Mouse (Mus musculus) heart, postnatal 10 days (tissue): ENCODE measurements at regions not wholly inside any gene's neighbourhood (a gene's known extent, or its start where the extent isn't known, plus 50 kb on each side); places are given as distances from the start of the nearest gene placed in this dataset.
"Not testable (repeated sequence)": the region's sequence is repeated elsewhere in the genome, so short reads cannot be mapped to it uniquely, and the experiment has no call there.

ENCODE experiments used
- DNase-seq, 2 experiments: peaks; one replicate each; pipeline ENCODE4 v3.0.0; 2021
- intact Hi-C: fragments of 180-260 bp; cut with DNase I; formaldehyde crosslinking; loops from one replicate; pipeline ENCODE4 v1.15.1; 2025

- no peak for DNase-seq
- intact Hi-C loops, result no loop called here
Measured at GRCm38 (mm10) chr3:149055077-149055476, 64.7 kb upstream of the Adgrl2 start.

GRCm38 (mm10) chr3:149052295-149052902, 62.0 kb upstream of the Adgrl2 start:
- intact Hi-C loops, DNase-seq: not testable (repeated sequence)

- intact Hi-C loops, result no loop called here
- no peak for DNase-seq
Measured at GRCm38 (mm10) chr3:149045343-149045742, 55.0 kb upstream of the Adgrl2 start.

- DNase-seq, result no peak
- intact Hi-C loops, result no loop called here
Measured at GRCm38 (mm10) chr3:149043901-149044300, 53.5 kb upstream of the Adgrl2 start.

GRCm38 (mm10) chr3:149042527-149042926, 52.2 kb upstream of the Adgrl2 start:
- DNase-seq, result no peak
- intact Hi-C loops, result no loop called here

GRCm38 (mm10) chr3:149041188-149041587, 50.8 kb upstream of the Adgrl2 start:
- intact Hi-C loops, result no loop called here

More at GRCm38 (mm10) chr3:149041188-149041587, 50.8 kb upstream of the Adgrl2 start:
- DNase-seq, result no peak
